Mouse (Mus musculus) hindbrain, embryonic 16.5 days (tissue): ENCODE measurements at regions not wholly inside any gene's neighbourhood (a gene's known extent, or its start where the extent isn't known, plus 50 kb on each side); places are given as distances from the start of the nearest gene placed in this dataset.

Experiments used
- ATAC-seq: fragments of 200-750 bp; cut with Nextera tagmentation; 2 replicates; pipeline ENCODE4 v1.8.0; 2017; ENCODE audit warnings: moderate TSS enrichment, moderate library complexity
- H3K27ac ChIP-seq: fragments of 300-500 bp; sonication (generic); 2 replicates; pipeline ENCODE4 v1.5.1; 2014; ENCODE audit warnings: low read depth, mild to moderate bottlenecking, control low read depth, low read length, moderate library complexity
- H3K27me3 ChIP-seq: fragments of 300-500 bp; sonication (generic); replicated peaks from 2 replicates; pipeline ENCODE4 v1.6.1; 2014; ENCODE audit warnings: low read length; ENCODE audit not compliant: control insufficient read depth, insufficient read depth
- H3K36me3 ChIP-seq: fragments of 300-500 bp; sonication (generic); 2 replicates; pipeline ENCODE4 v1.6.1; 2014; ENCODE audit warnings: mild to moderate bottlenecking, low read length, moderate library complexity, mixed read lengths; ENCODE audit not compliant: control insufficient read depth, insufficient read depth
- H3K4me1 ChIP-seq: fragments of 300-500 bp; sonication (generic); 2 replicates; pipeline ENCODE4 v1.6.1; 2014; ENCODE audit warnings: low read depth, low read length; ENCODE audit not compliant: control insufficient read depth, insufficient read depth
- H3K4me2 ChIP-seq: fragments of 300-500 bp; sonication (generic); 2 replicates; pipeline ENCODE4 v1.6.1; 2014; ENCODE audit warnings: mild to moderate bottlenecking, low read length, control low read depth, moderate library complexity
- H3K4me3 ChIP-seq: fragments of 300-500 bp; sonication (generic); 2 replicates; pipeline ENCODE4 v1.5.1; 2014; ENCODE audit warnings: mild to moderate bottlenecking, low read length, control low read depth, moderate library complexity
- H3K9ac ChIP-seq: fragments of 300-500 bp; sonication (generic); 2 replicates; pipeline ENCODE4 v1.6.1; 2014; ENCODE audit warnings: low read depth, mild to moderate bottlenecking, control low read depth, low read length, moderate library complexity
- H3K9me3 ChIP-seq: fragments of 300-500 bp; sonication (generic); 2 replicates; pipeline ENCODE4 v1.6.1; 2014; ENCODE audit warnings: mild to moderate bottlenecking, low read length, moderate library complexity; ENCODE audit not compliant: control insufficient read depth
- WGBS: fragments of 180-500 bp; shearing (Covaris S2); extraction: QIAGEN DNeasy Blood & Tissue Kit; methylation state at CpG from one replicate; pipeline ENCODE4 v1.1.7; 2014; 5-methylcytosine and 5-hydroxymethylcytosine counted together

- H3K9me3 ChIP-seq = no peaks in the 10 kb centered on the region
Measured at GRCm38 (mm10) chr4:34437316-34437715, 113.4 kb upstream of the Akirin2 start.

GRCm38 (mm10) chr4:34449582-34449981, 101.2 kb upstream of the Akirin2 start:
- H3K4me3 ChIP-seq = no peak overlapping the region
- H3K9me3 ChIP-seq = no peaks in the 10 kb centered on the region
- H3K36me3 ChIP-seq = no peaks in the 10 kb centered on the region
- WGBS = 89% methylated on average over 7 of the region's 7 CpGs
- H3K27ac ChIP-seq = no peak overlapping the region
- no peaks in the 10 kb centered on the region for H3K27me3 ChIP-seq
- no peak for ATAC-seq
- no peaks in the 10 kb centered on the region for H3K4me1 ChIP-seq
- H3K4me2 ChIP-seq = no peak overlapping the region
- H3K9ac ChIP-seq = no peak overlapping the region

More at GRCm38 (mm10) chr4:34437316-34437715, 113.4 kb upstream of the Akirin2 start:
- H3K4me3 ChIP-seq = no peak overlapping the region
- no peaks in the 10 kb centered on the region for H3K27me3 ChIP-seq
- no peaks in the 10 kb centered on the region for H3K4me1 ChIP-seq
- no peak overlapping the region for H3K4me2 ChIP-seq
- no peak overlapping the region for H3K27ac ChIP-seq
- H3K9ac ChIP-seq = no peak overlapping the region
- H3K36me3 ChIP-seq = no peaks in the 10 kb centered on the region
- no peak for ATAC-seq
- WGBS = 89% methylated on average over 3 of the region's 3 CpGs

- Histone ChIP-seq H3K9me3 (no peaks in the 10 kb centered on the region), H3K4me2 (no peak overlapping the region), H3K4me3 (no peak overlapping the region), H3K4me1 (no peaks in the 10 kb centered on the region), H3K27me3 (no peaks in the 10 kb centered on the region), H3K36me3 (no peaks in the 10 kb centered on the region), H3K27ac (no peak overlapping the region), H3K9ac (no peak overlapping the region)
- 93% methylated on average over 4 of the region's 4 CpGs for WGBS
- ATAC-seq = no peak
Measured at GRCm38 (mm10) chr4:34462591-34462990, 88.1 kb upstream of the Akirin2 start.

GRCm38 (mm10) chr4:34465845-34466244, 84.9 kb upstream of the Akirin2 start:
- no peaks in the 10 kb centered on the region for H3K4me1 ChIP-seq
- WGBS = 92% methylated on average over 2 of the region's 2 CpGs
- no peak overlapping the region for H3K4me3 ChIP-seq
- H3K9ac ChIP-seq = no peak overlapping the region
- H3K9me3 ChIP-seq = no peaks in the 10 kb centered on the region
- no peaks in the 10 kb centered on the region for H3K27me3 ChIP-seq
- no peaks in the 10 kb centered on the region for H3K36me3 ChIP-seq
- no peak overlapping the region for H3K4me2 ChIP-seq
- no peak for ATAC-seq
- H3K27ac ChIP-seq = no peak overlapping the region

GRCm38 (mm10) chr4:34466309-34466708, 84.4 kb upstream of the Akirin2 start:
- Histone ChIP-seq H3K27me3 (no peaks in the 10 kb centered on the region), H3K4me1 (no peaks in the 10 kb centered on the region), H3K27ac (no peak overlapping the region), H3K36me3 (no peaks in the 10 kb centered on the region), H3K4me3 (no peak overlapping the region), H3K9ac (no peak overlapping the region), H3K4me2 (no peak overlapping the region), H3K9me3 (no peaks in the 10 kb centered on the region)
- 60% methylated on average over 3 of the region's 3 CpGs for WGBS
- 0 out of 2 replicates have a peak, but pooled peaks have one; percentile 58 for ATAC-seq

- Histone ChIP-seq H3K9ac (no peak overlapping the region), H3K27ac (no peak overlapping the region), H3K36me3 (no peaks in the 10 kb centered on the region), H3K4me2 (no peak overlapping the region), H3K27me3 (no peaks in the 10 kb centered on the region), H3K4me3 (no peak overlapping the region), H3K4me1 (no peaks in the 10 kb centered on the region), H3K9me3 (no peaks in the 10 kb centered on the region)
- WGBS = 57% methylated on average over 9 of the region's 9 CpGs
- no peak for ATAC-seq
Measured at GRCm38 (mm10) chr4:34468096-34468495, 82.6 kb upstream of the Akirin2 start.

GRCm38 (mm10) chr4:34475792-34476448, 74.8 kb upstream of the Akirin2 start:
- no peak for ATAC-seq
- H3K9ac ChIP-seq = no peak overlapping the region
- WGBS = 92% methylated on average over 5 of the region's 5 CpGs
- no peak overlapping the region for H3K4me2 ChIP-seq
- H3K4me1 ChIP-seq = no peaks in the 10 kb centered on the region
- H3K27ac ChIP-seq = no peak overlapping the region
- no peaks in the 10 kb centered on the region for H3K27me3 ChIP-seq
- no peak overlapping the region for H3K4me3 ChIP-seq
- H3K9me3 ChIP-seq = peaks cover 4% of the 10 kb centered on the region; the same call in 1 of the 2 replicates
- H3K36me3 ChIP-seq = no peaks in the 10 kb centered on the region

- H3K9ac ChIP-seq = no peak overlapping the region
- H3K27me3 ChIP-seq = no peaks in the 10 kb centered on the region
- H3K4me1 ChIP-seq = no peaks in the 10 kb centered on the region
- H3K9me3 ChIP-seq = no peaks in the 10 kb centered on the region; the same call in 1 of the 2 replicates
- no peak overlapping the region for H3K27ac ChIP-seq
- no peak overlapping the region for H3K4me3 ChIP-seq
- H3K36me3 ChIP-seq = no peaks in the 10 kb centered on the region
- no peak overlapping the region for H3K4me2 ChIP-seq
- ATAC-seq = no peak
- 56% methylated on average over 1 of the region's 1 CpGs for WGBS
Measured at GRCm38 (mm10) chr4:34484273-34484672, 66.5 kb upstream of the Akirin2 start.

- Histone ChIP-seq H3K27me3 (no peaks in the 10 kb centered on the region), H3K9ac (no peak overlapping the region), H3K4me3 (no peak overlapping the region), H3K4me2 (no peak overlapping the region), H3K27ac (no peak overlapping the region), H3K36me3 (no peaks in the 10 kb centered on the region), H3K9me3 (no peaks in the 10 kb centered on the region; the same call in 1 of the 2 replicates), H3K4me1 (no peaks in the 10 kb centered on the region)
- ATAC-seq = no peak
- 87% methylated on average over 17 of the region's 17 CpGs for WGBS
Measured at GRCm38 (mm10) chr4:34485574-34485973, 65.2 kb upstream of the Akirin2 start.
